Mouse (Mus musculus) brain, adult 10 weeks (tissue): Measurements from ENCODE around the gene Kcnj13. TPM values are rescaled to one million over a fixed set of nuclear protein-coding genes. Genes with fewer than 3 reads are reported as not detected.

Experiments used
- polyA plus RNA-seq: library from polyadenylated mRNA; stranded (reverse); fragments of 350-450 nt; fragmentation: Illumina TruSeq; extraction: RNeasy Lipid Tissue Mini Kit (QIAGEN cat#74804); gene quantifications from one replicate; pipeline ENCODE4 v1.2.3, GENCODE M21; 2015; ENCODE audit warnings: low read depth, low replicate concordance

Kcnj13 gene
- 12.1 TPM for polyA plus RNA-seq

GRCm38 (mm10) chr1:87394594-87394993, at the start of gene Kcnj13:
Gene Kcnj13, minus strand, starts transcription at chr1:87394729.

Other genes with a start within 250 kb of the Kcnj13 start
- gene Ecel1, start 238.2 kb downstream of the Kcnj13 start, polyA plus RNA-seq: 10.6 TPM
- gene Prss56, start 211.4 kb downstream of the Kcnj13 start, polyA plus RNA-seq: 0.34 TPM
- gene Chrnd, start 204.1 kb downstream of the Kcnj13 start, polyA plus RNA-seq: not detected
- not detected for gene Chrng, start 190.1 kb downstream of the Kcnj13 start, polyA plus RNA-seq
- 72.4 TPM for gene Eif4e2, start 180.8 kb downstream of the Kcnj13 start, polyA plus RNA-seq
- 34.6 TPM for gene Efhd1, start 130.4 kb downstream of the Kcnj13 start, polyA plus RNA-seq
- gene Gigyf2, start 67.7 kb downstream of the Kcnj13 start, polyA plus RNA-seq: 50.8 TPM
- 1.4 TPM for gene Snorc, start 75.5 kb upstream of the Kcnj13 start, polyA plus RNA-seq
- 8.6 TPM for gene Neu2, start 115.2 kb upstream of the Kcnj13 start, polyA plus RNA-seq
- 255 TPM for gene Ngef, start 179.1 kb upstream of the Kcnj13 start, polyA plus RNA-seq
- gene Inpp5d, start 225.6 kb upstream of the Kcnj13 start, polyA plus RNA-seq: 10.7 TPM